In genomic region chr16:13845031-13845430, GRCm38 (mm10) we compare ENCODE assay signal across 26 mouse cellular contexts. TPM values are rescaled to one million over a fixed set of nuclear protein-coding genes. Genes with fewer than 3 reads are reported as not detected.
"Had no signal": no experiment of that assay in that cellular context is flagged by ENCODE, and none has a peak within 500 bp of the region (broad histone marks: within the 10 kb centered on the region; RNA-seq: fewer than 3 reads in every experiment).

No protein-coding gene starts in this region.

- H3K4me1 ChIP-seq: heart, embryonic 10.5 days; heart, embryonic 12.5 days; hindbrain, embryonic 10.5 days; hindbrain, embryonic 12.5 days; kidney, embryonic 15.5 days; limb, embryonic 13.5 days; limb, embryonic 15.5 days had no signal

- H3K27me3 ChIP-seq: heart, embryonic 12.5 days; hindbrain, embryonic 12.5 days; kidney, embryonic 15.5 days; limb, embryonic 13.5 days; limb, embryonic 15.5 days; liver, embryonic 12.5 days had no signal

- H3K9ac ChIP-seq: heart, embryonic 12.5 days; hindbrain, embryonic 12.5 days; hindbrain, embryonic 14.5 days; kidney, embryonic 15.5 days; limb, embryonic 13.5 days; limb, embryonic 15.5 days; liver, embryonic 12.5 days; liver, embryonic 14.5 days had no signal

- H3K4me3 ChIP-seq: gastrocnemius, adult 2 months; heart, embryonic 10.5 days; heart, embryonic 12.5 days; hindbrain, embryonic 10.5 days; hindbrain, embryonic 12.5 days; kidney, embryonic 15.5 days; limb, embryonic 13.5 days; limb, embryonic 15.5 days; liver, embryonic 12.5 days had no signal

- H3K27ac ChIP-seq: gastrocnemius, adult 2 months; heart, embryonic 10.5 days; hindbrain, embryonic 10.5 days; hindbrain, embryonic 12.5 days; hindbrain, embryonic 14.5 days; kidney, embryonic 15.5 days; kidney, postnatal 0 days; limb, embryonic 13.5 days; limb, embryonic 15.5 days; liver, embryonic 12.5 days; liver, embryonic 14.5 days had no signal

- DNase-seq: gastrocnemius, adult 2 months; gastrocnemius, postnatal 10 days; gastrocnemius, postnatal 25 days; heart, postnatal 4 days; kidney, adult 11 months; kidney, adult 2 months; kidney, adult 9 months; kidney, postnatal 14 days; kidney, postnatal 36 days; layer of hippocampus, adult 9-11 months; layer of hippocampus, postnatal 36 days; left cerebral cortex, postnatal 4 days had no signal

- ATAC-seq: hindbrain, embryonic 16.5 days; intestine, embryonic 16.5 days; liver, embryonic 12.5 days had no signal

RNA-seq across cellular contexts. Expression of gene Mpv17l, which starts 57.9 kb away (rescaled TPM):
- total RNA-seq: granulocyte monocyte progenitor cell, adult 5-6 weeks had no signal
